Mouse (Mus musculus) C2C12 (cell line): Measurements from ENCODE around the gene Apol9b. TPM values are rescaled to one million over a fixed set of nuclear protein-coding genes. Genes with fewer than 3 reads are reported as not detected.

ENCODE experiments used
- H3K27me3 ChIP-seq: one replicate; pipeline ENCODE4 v1.6.1; 2011; ENCODE audit not compliant: control insufficient read depth, insufficient read depth, insufficient read length
- H3K36me3 ChIP-seq: one replicate; pipeline ENCODE4 v1.6.1; 2011; ENCODE audit not compliant: control insufficient read depth, insufficient read depth
- H3K4me3 ChIP-seq: one replicate; pipeline ENCODE4 v1.5.1; 2011; ENCODE audit warnings: mild to moderate bottlenecking, control low read depth; ENCODE audit not compliant: poor library complexity, insufficient read depth, severe bottlenecking
- H3K79me2 ChIP-seq: one replicate; pipeline ENCODE4 v1.6.1; 2011; ENCODE audit not compliant: control insufficient read depth, insufficient read depth
- H3K79me3 ChIP-seq: one replicate; pipeline ENCODE4 v1.6.1; 2011; ENCODE audit warnings: low read depth, control low read depth
- H3ac ChIP-seq: one replicate; pipeline ENCODE3; 2011; ENCODE audit warnings: low read depth; ENCODE audit not compliant: control insufficient read depth, insufficient read length
- CEBPB ChIP-seq: IDR thresholded peaks from one replicate; pipeline ENCODE4 v1.6.1; 2011; ENCODE audit warnings: low read depth, mild to moderate bottlenecking, control low read depth, moderate library complexity
- CTCF ChIP-seq: IDR thresholded peaks from one replicate; pipeline ENCODE4 v1.5.1; 2011; ENCODE audit not compliant: control insufficient read depth, insufficient read depth, insufficient read length
- FOSL1 ChIP-seq: IDR thresholded peaks from one replicate; pipeline ENCODE4 v1.8.0; 2011; ENCODE audit warnings: mild to moderate bottlenecking, low read length; ENCODE audit not compliant: poor library complexity, insufficient read depth, severe bottlenecking
- MAX ChIP-seq: IDR thresholded peaks from one replicate; pipeline ENCODE4 v1.6.1; 2011; ENCODE audit warnings: mild to moderate bottlenecking, control low read depth
- MYOD1 ChIP-seq: IDR thresholded peaks from one replicate; pipeline ENCODE4 v1.6.1; 2011; ENCODE audit warnings: low read depth; ENCODE audit not compliant: control insufficient read depth, insufficient read length
- MYOG ChIP-seq: IDR thresholded peaks from one replicate; pipeline ENCODE4 v1.6.1; 2011; ENCODE audit not compliant: control insufficient read depth, insufficient read length; ENCODE audit errors: extremely low read depth
- USF1 ChIP-seq: IDR thresholded peaks from one replicate; pipeline ENCODE4 v1.6.1; 2011; ENCODE audit warnings: low read depth, mild to moderate bottlenecking, control low read depth, moderate library complexity
- polyA plus RNA-seq: library from polyadenylated mRNA; unstranded; fragments of >200 nt; fragmentation: generic; extraction: Trizol; gene quantifications from one replicate; pipeline ENCODE4 v1.2.1, GENCODE M21; 2012; ENCODE audit warnings: missing spikeins

Apol9b gene
- polyA plus RNA-seq, 1 experiment, result 49.1 TPM

GRCm38 (mm10) chr15:77749717-77750116 is 20.9 kb downstream of the Apol9b start:
- Histone ChIP-seq H3ac (no peak overlapping the region), H3K79me2 (no peaks in the 10 kb centered on the region), H3K27me3 (no peaks in the 10 kb centered on the region), H3K36me3 (peaks cover 3% of the 10 kb centered on the region), H3K79me3 (no peaks in the 10 kb centered on the region), H3K4me3 (no peak overlapping the region)
- TF ChIP-seq USF1 (no peak), MYOG (no peak), CTCF (no peak), MAX (no peak), CEBPB (no peak), FOSL1 (no peak), MYOD1 (no peak)

- no peak overlapping the region for H3ac ChIP-seq
- H3K36me3 ChIP-seq, result peaks cover 3% of the 10 kb centered on the region
- no peak overlapping the region for H3K4me3 ChIP-seq
- H3K79me2 ChIP-seq, result no peaks in the 10 kb centered on the region
- H3K27me3 ChIP-seq, result no peaks in the 10 kb centered on the region
- peak; percentile 20 for TF ChIP-seq USF1
- no peak for TF ChIP-seq FOSL1
- peak; percentile 86 for TF ChIP-seq CTCF
- peak; percentile 94 for TF ChIP-seq MAX
- no peak for TF ChIP-seq MYOG
- no peak for TF ChIP-seq MYOD1
- no peak for TF ChIP-seq CEBPB
- no peaks in the 10 kb centered on the region for H3K79me3 ChIP-seq
These were observed 21.6 kb downstream of the Apol9b start for GRCm38 (mm10) chr15:77750461-77750860.

- H3K4me3 ChIP-seq, result no peak overlapping the region
These were observed 23.6 kb downstream of the Apol9b start for GRCm38 (mm10) chr15:77752443-77752842.

GRCm38 (mm10) chr15:77755132-77755531 is 26.3 kb downstream of the Apol9b start:
- H3ac ChIP-seq, result no peak overlapping the region
- no peak overlapping the region for H3K4me3 ChIP-seq
- H3K27me3 ChIP-seq, result no peaks in the 10 kb centered on the region
- no peaks in the 10 kb centered on the region for H3K79me2 ChIP-seq
- H3K79me3 ChIP-seq, result no peaks in the 10 kb centered on the region
- peak; percentile 66 for TF ChIP-seq CEBPB
- no peak for TF ChIP-seq MAX
- no peak for TF ChIP-seq MYOG
- TF ChIP-seq CTCF, result no peak
- no peak for TF ChIP-seq FOSL1
- H3K36me3 ChIP-seq, result peaks cover 12% of the 10 kb centered on the region

More at GRCm38 (mm10) chr15:77752443-77752842, 23.6 kb downstream of the Apol9b start:
- H3K27me3 ChIP-seq, result no peaks in the 10 kb centered on the region
- TF ChIP-seq FOSL1 (no peak), MYOD1 (no peak), CTCF (no peak), CEBPB (no peak), MYOG (no peak), USF1 (no peak), MAX (no peak)
- no peaks in the 10 kb centered on the region for H3K79me2 ChIP-seq
- no peak overlapping the region for H3ac ChIP-seq
- no peaks in the 10 kb centered on the region for H3K79me3 ChIP-seq
- H3K36me3 ChIP-seq, result peaks cover 3% of the 10 kb centered on the region

GRCm38 (mm10) chr15:77756081-77756480 is 27.2 kb downstream of the Apol9b start:
- H3K4me3 ChIP-seq, result no peak overlapping the region
- TF ChIP-seq MAX (no peak), MYOD1 (no peak), USF1 (no peak), CTCF (no peak), MYOG (no peak), CEBPB (no peak), FOSL1 (no peak)
- no peaks in the 10 kb centered on the region for H3K27me3 ChIP-seq
- H3K79me2 ChIP-seq, result no peaks in the 10 kb centered on the region
- no peaks in the 10 kb centered on the region for H3K79me3 ChIP-seq
- no peak overlapping the region for H3ac ChIP-seq
- peaks cover 21% of the 10 kb centered on the region for H3K36me3 ChIP-seq

GRCm38 (mm10) chr15:77756848-77757247 is 28.0 kb downstream of the Apol9b start, which contains the start of gene Apol8:
TSS of gene Apol8 (minus strand) at chr15:77757003.
- Histone ChIP-seq H3ac (no peak within 1 kb of the TSS), H3K4me3 (no peak within 1 kb of the TSS), H3K79me3 (no peaks in the 10 kb centered on the region), H3K27me3 (no peaks in the 10 kb centered on the region), H3K79me2 (no peaks in the 10 kb centered on the region), H3K36me3 (peaks cover 29% of the 10 kb centered on the region)
- TF ChIP-seq USF1, result no peak
- no peak for TF ChIP-seq CEBPB
- TF ChIP-seq CTCF, result peak; percentile 96
- TF ChIP-seq FOSL1, result no peak
- TF ChIP-seq MYOD1, result no peak
- no peak for TF ChIP-seq MAX
- no peak for TF ChIP-seq MYOG
